In the genomic region with DNA sequence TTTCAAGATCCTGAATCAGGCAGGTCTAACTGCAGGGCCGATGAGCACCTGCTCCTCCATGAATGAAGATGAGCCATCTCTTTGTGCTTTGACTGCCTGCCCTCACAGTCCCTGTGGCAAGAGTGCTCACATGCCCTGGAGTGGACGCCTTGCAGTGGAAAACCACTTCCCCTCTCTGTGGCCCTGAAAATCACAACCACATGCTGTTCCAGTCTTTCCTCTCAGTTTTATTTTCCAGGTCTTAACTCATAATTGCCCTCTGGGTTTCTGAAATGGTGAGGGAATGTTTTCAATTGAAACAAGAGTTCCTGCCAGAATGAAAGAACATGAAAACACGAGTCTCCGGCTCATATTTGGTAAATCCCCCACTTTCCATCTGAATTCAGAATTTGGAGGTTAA, we compare ENCODE assay signal across 21 mouse cellular contexts. TPM values are rescaled to one million over a fixed set of nuclear protein-coding genes. Genes with fewer than 3 reads are reported as not detected.
DNase-seq lines count a peak whose midpoint lies in the region; ATAC-seq lines count a peak whose summit lies in the region.
"Had no signal": no experiment of that assay in that cellular context is flagged by ENCODE, and none has a peak within 500 bp of the region (broad histone marks: within the 10 kb centered on the region; RNA-seq: fewer than 3 reads in every experiment).

No protein-coding gene starts in this region.

- no peak overlapping the region for H3K9ac ChIP-seq in embryonic facial prominence, embryonic 12.5 days
- no peak overlapping the region for H3K9ac ChIP-seq in hindbrain, embryonic 14.5 days
- H3K9ac ChIP-seq: forebrain, embryonic 13.5 days; lung, embryonic 15.5 days; neural tube, embryonic 13.5 days had no signal

- H3K36me3 ChIP-seq in embryonic facial prominence, embryonic 12.5 days: no peaks in the 10 kb centered on the region
- H3K36me3 ChIP-seq in hindbrain, embryonic 14.5 days (replicated peaks; ENCODE audit: control insufficient read depth, insufficient read depth): no peaks in the 10 kb centered on the region
- H3K36me3 ChIP-seq: heart, embryonic 10.5 days; lung, embryonic 15.5 days; neural tube, embryonic 13.5 days had no signal

- ATAC-seq in embryonic facial prominence, embryonic 12.5 days (ENCODE audit: insufficient number of reproducible peaks, insufficient read depth, low FRiP score, low TSS enrichment): 0 out of 2 replicates have a peak, but pooled peaks have one; percentile 69
- ATAC-seq in hindbrain, embryonic 14.5 days (ENCODE audit: low FRiP score): no peak
- ATAC-seq: forebrain, embryonic 13.5 days had no signal

- H3K4me1 ChIP-seq in embryonic facial prominence, embryonic 12.5 days: peaks cover 8% of the 10 kb centered on the region
- H3K4me1 ChIP-seq in hindbrain, embryonic 14.5 days (replicated peaks; ENCODE audit: control insufficient read depth, insufficient read depth, low read length): no peaks in the 10 kb centered on the region
- H3K4me1 ChIP-seq: forebrain, embryonic 13.5 days; heart, embryonic 10.5 days; lung, embryonic 15.5 days; neural tube, embryonic 13.5 days had no signal

- H3K9me3 ChIP-seq in embryonic facial prominence, embryonic 12.5 days: no peaks in the 10 kb centered on the region
- H3K9me3 ChIP-seq in hindbrain, embryonic 14.5 days (ENCODE audit: control insufficient read depth, low read length): no peaks in the 10 kb centered on the region
- H3K9me3 ChIP-seq: forebrain, embryonic 13.5 days; heart, embryonic 10.5 days; lung, embryonic 15.5 days; neural tube, embryonic 13.5 days had no signal

- peak overlapping the region; percentile 84 for H3K27ac ChIP-seq in embryonic facial prominence, embryonic 12.5 days
- no peak overlapping the region for H3K27ac ChIP-seq in hindbrain, embryonic 14.5 days
- H3K27ac ChIP-seq: forebrain, embryonic 13.5 days; heart, embryonic 10.5 days; left cerebral cortex, adult 2 months; lung, embryonic 15.5 days; neural tube, embryonic 13.5 days had no signal

- H3K4me3 ChIP-seq in embryonic facial prominence, embryonic 12.5 days: no peak overlapping the region
- H3K4me3 ChIP-seq in hindbrain, embryonic 14.5 days (replicated peaks; ENCODE audit: low read length): no peak overlapping the region
- H3K4me3 ChIP-seq: forebrain, embryonic 13.5 days; heart, embryonic 10.5 days; left cerebral cortex, adult 2 months; lung, embryonic 15.5 days; neural tube, embryonic 13.5 days had no signal

- no peaks in the 10 kb centered on the region for H3K27me3 ChIP-seq in embryonic facial prominence, embryonic 12.5 days
- H3K27me3 ChIP-seq in hindbrain, embryonic 14.5 days (ENCODE audit: control insufficient read depth, insufficient read depth, low read length): no peaks in the 10 kb centered on the region
- H3K27me3 ChIP-seq: forebrain, embryonic 13.5 days; lung, embryonic 15.5 days; neural tube, embryonic 13.5 days had no signal

- H3K4me2 ChIP-seq in embryonic facial prominence, embryonic 12.5 days (replicated peaks): no peak overlapping the region
- H3K4me2 ChIP-seq in hindbrain, embryonic 14.5 days (replicated peaks): no peak overlapping the region
- H3K4me2 ChIP-seq: forebrain, embryonic 13.5 days; liver, embryonic 11.5 days; lung, embryonic 15.5 days; neural tube, embryonic 13.5 days had no signal

- peak; percentile 49 for DNase-seq in embryo, embryonic 11 days
- no peak for DNase-seq in embryo, embryonic 9.5 days (ENCODE audit: extremely low spot score)
- DNase-seq in hindlimb bud, embryonic 11.5 days (ENCODE audit: extremely low spot score, low read depth, low spot score): peak; percentile 56
- DNase-seq in mesoderm, embryonic 11.5 days (ENCODE audit: low read depth, low spot score): peak; percentile 10
- DNase-seq in left cerebral cortex, adult 11 months (ENCODE audit: low spot score): no peak
- DNase-seq in testis, postnatal 14 days (ENCODE audit: low spot score): no peak
- no peak for DNase-seq in hindbrain, embryonic 14.5 days (ENCODE audit: low spot score)
- DNase-seq: cerebellum, adult 11-12 months; heart, postnatal 14 days; retina, postnatal 1 day; thymus, postnatal 36 days had no signal

- WGBS in embryonic facial prominence, embryonic 12.5 days: 21% methylated on average over 4 of the region's 4 CpGs
- 76% methylated on average over 4 of the region's 4 CpGs for WGBS in hindbrain, embryonic 14.5 days

RNA-seq across cellular contexts. Expression of a gene that starts 18.8 kb away (rescaled TPM):
- polyA plus RNA-seq in embryonic facial prominence, embryonic 12.5 days (2016; fragmentation: Nextera tagmentation; extraction: Ambion mirVana): not detected in 2 replicates
- polyA plus RNA-seq in hindbrain, embryonic 14.5 days (2014; fragmentation: Nextera tagmentation; extraction: Ambion mirVana): not detected in 2 replicates
- polyA plus RNA-seq: forebrain, embryonic 13.5 days; heart, embryonic 10.5 days; intestine, embryonic 14.5 days; kidney, embryonic 14.5 days; liver, embryonic 11.5 days; lung, embryonic 15.5 days; neural tube, embryonic 13.5 days; stomach, embryonic 16.5 days had no signal

RNA-seq across cellular contexts. Expression of a gene that starts 54.3 kb away (rescaled TPM):
- polyA plus RNA-seq in embryonic facial prominence, embryonic 12.5 days (2016; fragmentation: Nextera tagmentation; extraction: Ambion mirVana): not detected in 2 replicates
- not detected in 2 replicates for polyA plus RNA-seq in hindbrain, embryonic 14.5 days (2014; fragmentation: Nextera tagmentation; extraction: Ambion mirVana)
- polyA plus RNA-seq: forebrain, embryonic 13.5 days; heart, embryonic 10.5 days; intestine, embryonic 14.5 days; kidney, embryonic 14.5 days; liver, embryonic 11.5 days; lung, embryonic 15.5 days; neural tube, embryonic 13.5 days; stomach, embryonic 16.5 days had no signal

Comparison
In these comparisons a context has a peak if more than half of its experiments do, and no peak if none do; other contexts are left out.
1. DNase-seq: peak in embryo, embryonic 11 days (single experiment), hindlimb bud, embryonic 11.5 days (single experiment) and mesoderm, embryonic 11.5 days (single experiment); none in embryo, embryonic 9.5 days (single experiment), left cerebral cortex, adult 11 months (single experiment), testis, postnatal 14 days (single experiment) and hindbrain, embryonic 14.5 days (single experiment).